Mouse (Mus musculus) forebrain, embryonic 10.5 days (tissue): ENCODE measurements around the gene Ergic2. TPM values are rescaled to one million over a fixed set of nuclear protein-coding genes. Genes with fewer than 3 reads are reported as not detected.
"Not testable (repeated sequence)": the region's sequence is repeated elsewhere in the genome, so short reads cannot be mapped to it uniquely, and the experiment has no call there.

Experiments used
- DNase-seq: peaks from one replicate; pipeline ENCODE4 v3.0.0-alpha.2; 2017; ENCODE audit warnings: low spot score; ENCODE audit errors: extremely low spot score
- H3K27ac ChIP-seq: fragments of 300-500 bp; sonication (generic); 2 replicates; pipeline ENCODE4 v1.5.1; 2016; ENCODE audit warnings: mild to moderate bottlenecking
- H3K27me3 ChIP-seq: fragments of 300-500 bp; sonication (generic); 2 replicates; pipeline ENCODE4 v1.6.1; 2016; ENCODE audit warnings: mild to moderate bottlenecking; ENCODE audit not compliant: poor library complexity, severe bottlenecking
- H3K36me3 ChIP-seq: fragments of 300-500 bp; sonication (generic); replicated peaks from 2 replicates; pipeline ENCODE4 v1.6.1; 2016; ENCODE audit warnings: mild to moderate bottlenecking, moderate library complexity
- H3K4me1 ChIP-seq: fragments of 300-500 bp; sonication (generic); 2 replicates; pipeline ENCODE4 v1.6.1; 2016
- H3K4me3 ChIP-seq: fragments of 300-500 bp; sonication (generic); 2 replicates; pipeline ENCODE4 v1.5.1; 2016; ENCODE audit warnings: mild to moderate bottlenecking, moderate library complexity
- H3K9me3 ChIP-seq: fragments of 300-500 bp; sonication (generic); 2 replicates; pipeline ENCODE4 v1.6.1; 2016; ENCODE audit warnings: mild to moderate bottlenecking, moderate library complexity
- WGBS: fragments of 180-500 bp; shearing (Covaris S2); methylation state at CpG from one replicate; pipeline ENCODE4 v1.1.7; 2016; 5-methylcytosine and 5-hydroxymethylcytosine counted together
- polyA plus RNA-seq: library from polyadenylated mRNA; unstranded; fragments of >200 nt; fragmentation: Nextera tagmentation; extraction: Ambion mirVana; gene quantifications from 2 replicates; pipeline ENCODE4 v1.2.1, GENCODE M21; 2016

The Ergic2 gene
- polyA plus RNA-seq, 1 experiment from 2014 or later, result 194 TPM

DNA sequence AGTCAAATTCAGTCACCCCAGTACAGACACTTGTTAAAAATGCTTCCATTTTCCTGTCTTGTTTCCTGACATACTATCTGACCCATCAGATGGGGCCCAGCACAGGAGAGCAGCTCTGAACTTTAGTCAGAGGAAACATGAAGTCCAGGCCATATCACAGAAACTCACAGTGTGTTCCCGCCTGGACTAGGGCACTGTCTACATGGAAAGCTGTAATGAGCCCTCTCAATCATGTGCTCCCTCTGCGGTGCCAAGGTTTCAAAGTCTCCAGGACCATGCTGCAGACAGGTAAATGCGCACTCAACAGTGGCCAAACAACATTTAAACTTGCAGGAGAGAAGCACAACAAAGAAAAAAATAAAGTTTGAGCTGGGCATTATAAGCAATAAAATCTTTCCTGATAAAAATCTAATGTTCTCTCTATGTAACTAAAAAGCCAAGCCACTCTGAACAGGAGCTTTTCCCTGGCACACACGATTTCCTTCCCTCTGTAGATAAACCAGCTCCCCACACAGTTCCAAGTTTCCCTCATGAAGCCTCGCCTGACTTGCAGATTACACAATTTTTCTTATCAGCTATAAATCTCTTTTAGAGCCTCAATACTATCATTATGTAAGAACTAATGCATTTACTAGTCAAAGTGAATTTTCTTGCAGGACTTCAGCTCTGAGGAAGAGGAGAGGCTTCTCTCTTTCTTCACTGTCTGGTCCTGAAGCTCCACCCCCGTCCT is 18.0 kb downstream of the Ergic2 start:
- Histone ChIP-seq H3K27ac (no peak overlapping the region), H3K4me1 (no peaks in the 10 kb centered on the region), H3K36me3 (peaks cover 90% of the 10 kb centered on the region)

DNA sequence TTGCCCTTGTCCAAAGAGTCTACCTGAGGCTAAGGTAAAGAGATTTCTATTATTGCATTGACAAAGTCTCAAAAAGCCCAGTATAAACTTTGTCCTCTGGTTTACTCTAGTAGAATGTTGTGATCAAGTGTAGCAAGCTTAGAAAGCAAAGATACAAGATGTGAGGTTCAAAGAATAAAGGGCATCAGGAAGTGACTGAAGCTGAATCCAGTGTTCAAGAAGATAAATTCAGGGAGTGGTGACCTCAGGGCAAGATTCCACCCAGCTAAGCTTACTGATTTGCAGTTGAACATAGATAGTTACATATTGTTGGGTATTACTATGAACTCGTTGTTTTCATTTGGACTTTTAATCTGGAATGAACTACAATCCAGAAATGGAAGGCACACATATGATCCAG is 26.5 kb downstream of the Ergic2 start:
- Histone ChIP-seq H3K4me1 (no peaks in the 10 kb centered on the region), H3K27ac (no peak overlapping the region), H3K9me3 (no peaks in the 10 kb centered on the region), H3K4me3 (no peak overlapping the region), H3K36me3 (peaks cover 98% of the 10 kb centered on the region), H3K27me3 (no peaks in the 10 kb centered on the region)
- DNase-seq, result no peak
- 91% methylated on average over 1 of the region's 1 CpGs for WGBS

More for the DNA sequence above, 18.0 kb downstream of the Ergic2 start:
- Histone ChIP-seq H3K27me3 (no peaks in the 10 kb centered on the region), H3K9me3 (no peaks in the 10 kb centered on the region), H3K4me3 (no peak overlapping the region)
- 93% methylated on average over 6 of the region's 6 CpGs for WGBS
- DNase-seq, result no peak

DNA sequence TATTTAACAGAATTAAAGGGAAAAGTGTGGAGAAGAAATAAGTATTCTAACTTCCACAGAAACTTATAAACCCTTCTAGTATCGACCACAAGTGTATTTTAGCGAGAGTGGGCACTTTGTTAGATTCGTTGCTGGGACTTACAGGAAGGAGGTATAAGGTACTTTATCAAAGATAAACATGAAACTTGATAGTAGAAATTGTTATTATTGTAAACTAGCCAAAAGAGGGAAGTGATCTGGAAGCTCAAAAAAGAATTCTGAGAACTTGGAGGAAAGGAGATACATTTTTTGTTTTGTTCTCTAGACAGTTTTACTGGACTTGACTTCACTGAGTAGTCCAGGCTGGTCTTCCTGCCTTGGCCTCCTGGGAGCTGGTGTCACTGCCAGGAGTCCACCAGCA is 39.3 kb downstream of the Ergic2 start:
- H3K27me3 ChIP-seq, result no peaks in the 10 kb centered on the region
- no peaks in the 10 kb centered on the region for H3K36me3 ChIP-seq
- WGBS, result 92% methylated on average over 3 of the region's 3 CpGs
- H3K9me3 ChIP-seq, result peaks cover 3% of the 10 kb centered on the region; the same call in 1 of the 2 replicates
- no peaks in the 10 kb centered on the region for H3K4me1 ChIP-seq
- H3K4me3 ChIP-seq, result no peak overlapping the region
- DNase-seq, result no peak
- no peak overlapping the region for H3K27ac ChIP-seq

DNA sequence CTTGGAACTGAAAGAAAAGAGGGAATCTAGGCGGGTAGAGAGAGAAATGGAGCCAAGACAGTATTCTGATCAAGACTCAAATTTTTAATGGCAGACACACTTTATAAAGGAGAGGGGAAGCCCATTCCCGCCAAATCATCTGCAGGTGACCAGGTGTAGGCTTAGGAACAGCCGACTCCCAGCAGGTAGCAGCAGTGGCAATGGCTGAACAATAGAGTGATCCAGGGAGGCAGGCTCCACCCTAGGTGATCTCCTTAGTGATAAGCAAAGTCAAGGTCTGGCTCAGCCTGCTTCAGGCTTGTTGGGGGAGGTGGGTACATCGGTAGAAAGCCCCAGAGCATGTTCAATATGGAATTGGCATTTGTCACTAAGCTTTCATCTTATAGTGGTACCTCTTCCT is 59.9 kb downstream of the Ergic2 start:
- not testable (repeated sequence) for H3K9me3 ChIP-seq, H3K4me3 ChIP-seq, H3K27me3 ChIP-seq, H3K4me1 ChIP-seq, H3K36me3 ChIP-seq, H3K27ac ChIP-seq, DNase-seq
- WGBS, result 59% methylated on average over 4 of the region's 4 CpGs

DNA sequence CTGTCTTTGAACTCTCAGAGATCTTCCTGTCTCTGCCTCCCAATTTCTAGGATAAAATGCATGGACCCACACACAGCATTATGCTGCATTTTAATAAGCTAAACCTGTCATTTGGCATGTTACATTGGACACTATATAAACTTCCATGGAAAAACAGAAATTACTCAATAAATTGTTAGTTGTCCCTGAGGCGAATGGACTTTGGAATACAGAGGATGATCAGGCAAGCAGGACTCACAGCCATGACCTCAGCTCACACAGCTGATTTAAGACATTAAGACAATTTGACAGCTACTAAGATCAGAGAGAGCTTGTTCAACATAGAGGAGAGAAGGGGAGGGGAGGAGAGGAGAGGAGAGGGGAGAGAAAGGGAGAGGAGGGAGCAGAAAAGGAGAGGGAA is 69.8 kb downstream of the Ergic2 start:
- 0 out of 2 replicates have a peak, but pooled peaks cover 4% of the 10 kb centered on the region for H3K9me3 ChIP-seq
- H3K36me3 ChIP-seq, result no peaks in the 10 kb centered on the region
- no peaks in the 10 kb centered on the region for H3K27me3 ChIP-seq
- H3K4me3 ChIP-seq, result no peak overlapping the region
- H3K27ac ChIP-seq, result no peak overlapping the region
- 89% methylated on average over 1 of the region's 1 CpGs for WGBS
- H3K4me1 ChIP-seq, result no peaks in the 10 kb centered on the region
- no peak for DNase-seq

DNA sequence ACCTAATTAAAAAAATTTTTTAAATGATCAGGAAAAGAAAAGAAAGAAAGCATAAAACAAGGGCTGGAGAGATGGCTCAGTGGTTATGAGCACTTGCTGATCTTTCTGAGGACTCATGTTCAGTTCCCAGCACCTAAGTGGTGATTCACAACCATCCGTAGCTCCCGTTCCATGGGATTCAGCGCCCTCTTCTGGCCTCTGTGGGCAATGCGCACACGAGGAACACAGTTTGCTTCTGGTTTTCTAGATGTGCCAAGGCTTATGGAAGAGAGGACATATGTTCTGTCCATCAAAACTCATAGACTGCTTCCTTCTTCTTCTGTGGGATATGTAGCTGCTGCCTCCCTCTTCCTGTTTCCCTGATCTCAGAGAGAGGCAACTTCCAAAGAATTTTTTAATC is 70.3 kb downstream of the Ergic2 start:
- no peak for DNase-seq
- 83% methylated on average over 5 of the region's 5 CpGs for WGBS
- Histone ChIP-seq H3K36me3 (no peaks in the 10 kb centered on the region), H3K27ac (no peak overlapping the region), H3K4me1 (no peaks in the 10 kb centered on the region), H3K9me3 (0 out of 2 replicates have a peak, but pooled peaks cover 4% of the 10 kb centered on the region), H3K4me3 (no peak overlapping the region), H3K27me3 (no peaks in the 10 kb centered on the region)

DNA sequence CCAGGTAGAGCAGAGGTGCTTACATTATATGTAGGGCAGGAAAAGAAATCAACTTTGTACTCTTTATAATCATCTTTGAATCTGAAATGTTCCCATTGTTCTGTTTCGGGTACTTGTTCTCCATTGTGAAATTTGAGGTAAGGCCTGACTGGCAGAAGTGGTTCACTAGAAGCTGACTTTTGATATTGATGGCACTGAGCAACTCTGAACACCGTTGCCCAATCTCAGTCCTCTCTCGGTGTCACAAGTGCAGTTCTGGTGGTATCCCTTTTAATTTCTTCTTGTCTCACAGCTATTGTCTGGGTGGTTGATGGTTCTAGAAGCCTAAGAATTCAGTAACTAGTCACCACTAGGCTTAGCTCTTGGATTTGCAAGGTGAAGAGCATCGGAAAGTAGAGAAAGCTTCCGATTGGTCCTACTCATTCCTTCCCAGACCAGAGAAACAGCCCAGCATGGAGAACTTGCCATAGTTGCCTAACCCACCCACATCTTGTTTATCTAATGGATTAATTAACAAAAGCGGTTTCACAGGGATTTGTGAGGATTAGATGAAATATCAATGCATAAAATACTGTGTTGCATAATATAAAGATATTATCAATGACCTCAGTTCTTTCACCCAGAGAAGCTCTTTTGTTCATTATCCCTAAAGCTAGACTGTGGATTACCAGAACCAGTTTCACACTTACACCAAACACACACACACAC is 72.7 kb downstream of the Ergic2 start:
- no peak overlapping the region for H3K4me3 ChIP-seq
- no peaks in the 10 kb centered on the region for H3K36me3 ChIP-seq
- no peak overlapping the region for H3K27ac ChIP-seq
- WGBS, result 89% methylated on average over 6 of the region's 6 CpGs
- no peaks in the 10 kb centered on the region for H3K4me1 ChIP-seq
- no peak for DNase-seq
- H3K27me3 ChIP-seq, result no peaks in the 10 kb centered on the region
- 0 out of 2 replicates have a peak, but pooled peaks cover 4% of the 10 kb centered on the region for H3K9me3 ChIP-seq

DNA sequence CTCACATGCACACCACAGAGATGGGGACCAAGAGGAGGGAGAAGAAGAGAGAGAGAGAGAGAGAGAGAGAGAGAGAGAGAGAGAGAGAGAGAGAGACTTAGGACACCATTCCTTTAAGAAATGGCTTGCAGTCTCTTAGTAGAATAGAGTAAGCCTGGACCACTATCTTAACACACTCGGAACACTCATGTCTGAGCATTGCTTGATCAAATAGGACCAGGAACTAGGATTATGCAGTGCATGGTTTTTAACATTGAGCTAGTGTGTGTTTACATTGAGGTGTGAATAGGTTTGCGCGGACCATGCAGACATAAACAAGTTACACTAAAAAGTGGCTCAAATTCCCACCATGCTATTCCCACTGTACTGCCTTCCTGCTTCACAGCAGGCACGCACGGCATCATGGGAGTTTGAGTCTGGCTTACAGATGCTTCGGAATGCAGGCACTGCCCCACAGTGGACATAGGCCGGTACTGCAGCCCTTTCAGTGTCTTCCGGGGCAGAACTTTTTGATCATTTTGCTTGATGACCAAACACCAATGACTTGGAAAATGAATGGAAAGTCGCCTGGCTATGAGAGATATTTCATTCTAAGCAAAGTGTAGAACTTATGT is 76.3 kb downstream of the Ergic2 start:
- Histone ChIP-seq H3K4me1 (peaks cover 18% of the 10 kb centered on the region), H3K4me3 (no peak overlapping the region), H3K9me3 (no peaks in the 10 kb centered on the region), H3K27me3 (no peaks in the 10 kb centered on the region), H3K36me3 (no peaks in the 10 kb centered on the region), H3K27ac (no peak overlapping the region)
- DNase-seq, result peak; percentile 63
- WGBS, result 28% methylated on average over 9 of the region's 9 CpGs

DNA sequence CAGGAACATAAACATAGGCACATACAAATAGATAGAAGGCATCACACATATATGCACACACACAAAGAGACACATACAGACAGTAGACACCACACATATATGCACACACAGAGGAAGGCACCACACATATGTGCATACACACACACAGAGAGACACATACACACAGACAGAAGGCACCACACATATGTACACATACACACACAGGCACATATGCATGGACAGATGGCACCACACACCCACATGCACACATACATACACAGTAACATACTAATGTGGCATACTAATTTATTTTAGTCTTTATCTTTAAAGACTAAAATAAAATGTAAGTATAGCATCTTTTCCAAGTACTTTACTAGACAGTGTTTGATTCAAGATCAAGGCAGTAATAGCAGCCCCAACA is 78.6 kb downstream of the Ergic2 start:
- H3K4me1 ChIP-seq, result peaks cover 18% of the 10 kb centered on the region

DNA sequence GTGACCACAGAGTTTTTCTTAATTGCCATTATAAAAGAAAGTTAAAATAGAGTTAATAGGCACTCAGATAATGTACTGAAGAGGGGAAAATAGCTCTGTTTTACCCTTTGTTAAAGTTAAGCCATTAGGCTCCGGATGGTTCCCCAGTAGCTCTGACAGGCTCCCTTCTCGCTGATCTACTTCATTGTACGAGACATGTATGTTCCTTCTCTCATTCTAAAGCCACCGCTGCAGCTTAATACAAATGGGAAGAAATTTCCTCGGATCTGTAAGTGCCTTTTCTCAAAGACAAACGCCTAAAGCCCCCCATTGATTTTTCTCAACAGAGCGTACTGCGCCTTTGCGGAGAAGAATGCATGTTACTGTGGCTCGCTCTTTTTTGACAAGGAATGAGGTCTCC is 79.9 kb downstream of the Ergic2 start:
- no peaks in the 10 kb centered on the region for H3K27me3 ChIP-seq
- H3K9me3 ChIP-seq, result no peaks in the 10 kb centered on the region
- H3K4me1 ChIP-seq, result peaks cover 18% of the 10 kb centered on the region
- H3K4me3 ChIP-seq, result no peak overlapping the region
- WGBS, result 42% methylated on average over 10 of the region's 10 CpGs
- H3K27ac ChIP-seq, result no peak overlapping the region
- no peaks in the 10 kb centered on the region for H3K36me3 ChIP-seq
- DNase-seq, result no peak

More for the DNA sequence above, 78.6 kb downstream of the Ergic2 start:
- H3K27me3 ChIP-seq, result no peaks in the 10 kb centered on the region
- H3K9me3 ChIP-seq, result no peaks in the 10 kb centered on the region
- no peak for DNase-seq
- H3K36me3 ChIP-seq, result no peaks in the 10 kb centered on the region
- H3K27ac ChIP-seq, result no peak overlapping the region
- no peak overlapping the region for H3K4me3 ChIP-seq

Other genes with a start within 250 kb of the Ergic2 start
- 1.9 TPM in 2 replicates for gene Far2, start 165.1 kb downstream of the Ergic2 start, polyA plus RNA-seq
- gene Tmtc1, start 232.0 kb upstream of the Ergic2 start, polyA plus RNA-seq, result 0.20 and 0.26 TPM in 2 replicates